Mouse (Mus musculus) monocyte, adult 2 months (primary cell): ENCODE data around the gene Chrm4.

ENCODE experiments used
- DNase-seq, 2 experiments: peaks; one replicate each; pipeline ENCODE4 v3.0.0; 2022; ENCODE audit warnings: low spot score in 2 of 2, low read depth in 1 of 2

Gene Chrm4

DNA sequence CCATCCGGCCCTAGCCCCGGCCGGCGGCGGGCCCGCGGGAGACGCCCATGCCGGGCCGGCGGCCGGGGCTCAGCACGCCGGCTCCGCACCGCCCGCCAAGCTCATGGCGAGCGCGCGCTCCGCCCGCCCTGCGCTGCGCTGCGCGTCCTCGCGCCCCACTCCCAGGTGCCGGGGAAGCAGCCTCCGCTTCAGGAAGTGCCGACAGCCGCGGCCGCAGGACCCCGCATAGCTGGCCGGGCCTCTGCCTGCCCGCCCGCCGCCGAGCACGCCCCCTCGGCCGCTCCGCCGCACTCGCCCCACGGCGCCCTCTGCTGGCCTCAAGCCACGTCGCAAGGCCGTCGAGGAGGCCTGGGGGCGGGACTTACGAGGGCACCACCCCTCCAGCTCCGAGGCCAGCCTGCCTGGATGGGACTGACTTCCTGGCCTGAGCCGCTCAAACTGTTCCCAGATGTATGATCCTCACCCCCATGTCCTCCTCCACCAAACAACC is 36.4 kb downstream of the Chrm4 start:
- DNase-seq = peak; percentile 93 to 97

DNA sequence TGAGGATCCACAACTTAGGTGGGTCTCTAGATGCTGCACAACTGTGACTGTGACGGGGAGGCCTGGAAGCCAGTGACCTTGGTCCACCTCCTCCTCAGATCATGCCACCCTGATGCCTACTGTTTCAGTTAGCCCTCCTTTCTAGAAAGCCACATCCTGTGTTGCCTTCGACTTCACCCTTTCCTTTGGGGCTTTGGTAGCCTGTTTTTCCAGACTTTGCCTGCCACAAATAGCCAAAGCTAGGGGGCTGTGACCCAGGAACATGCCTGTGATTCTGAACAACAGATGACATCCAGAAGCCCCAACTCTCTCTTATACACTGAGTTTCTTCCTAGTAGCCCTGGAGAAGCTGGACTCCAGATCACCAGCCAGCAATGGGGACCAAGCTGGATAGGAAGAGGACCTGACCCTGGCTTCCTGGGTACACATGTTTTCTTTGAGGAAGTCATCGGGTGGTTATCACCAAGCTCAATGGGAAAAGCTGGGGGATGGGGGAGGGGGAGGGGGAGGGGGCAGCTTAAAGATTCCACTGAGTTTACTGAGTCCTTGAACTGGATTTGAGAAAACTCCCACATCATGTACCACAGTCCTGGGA is 37.7 kb downstream of the Chrm4 start:
- DNase-seq = no peak

DNA sequence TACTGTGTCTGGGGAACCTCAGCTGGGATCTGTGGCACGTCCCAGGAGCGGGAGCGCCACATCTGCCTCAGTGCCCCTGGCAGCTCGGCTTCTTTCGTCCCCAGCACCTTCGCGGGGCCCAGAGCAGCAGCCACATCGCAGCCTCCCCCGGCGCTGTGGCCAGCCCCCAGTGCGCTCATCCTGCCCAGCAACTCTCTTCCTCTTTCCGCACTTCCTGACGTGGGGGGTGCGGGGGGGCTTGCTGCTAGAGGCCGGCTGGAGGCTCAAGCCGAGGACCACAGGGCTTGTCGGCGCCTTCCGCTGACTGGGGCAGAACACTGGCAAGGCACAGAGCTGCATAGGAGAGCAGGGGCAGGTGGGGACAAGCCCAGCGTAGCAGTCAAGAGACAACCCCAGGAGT is 38.4 kb downstream of the Chrm4 start:
- peak; percentile 52 to 72 for DNase-seq

DNA sequence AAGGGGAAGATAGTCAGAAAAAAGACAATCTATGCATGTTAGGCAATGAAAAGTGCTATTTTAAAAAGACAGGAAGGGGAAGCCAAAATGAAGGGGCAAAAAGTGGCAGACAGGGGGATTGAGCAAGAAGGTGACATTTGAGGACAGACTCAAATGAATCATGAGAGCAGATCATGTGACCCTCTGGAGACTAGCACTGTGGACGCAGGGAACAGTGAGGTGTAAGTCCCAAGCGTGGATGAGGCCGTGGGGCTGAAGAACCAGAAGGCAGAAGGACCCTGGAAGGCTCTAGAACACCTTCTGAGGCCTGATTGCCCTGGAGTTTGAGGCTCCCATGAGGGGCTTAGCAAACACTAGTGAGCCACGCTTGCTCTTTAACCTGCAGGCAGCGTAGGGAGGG is 39.3 kb downstream of the Chrm4 start:
- DNase-seq = peak in 1 of 2 experiments; percentile 43

DNA sequence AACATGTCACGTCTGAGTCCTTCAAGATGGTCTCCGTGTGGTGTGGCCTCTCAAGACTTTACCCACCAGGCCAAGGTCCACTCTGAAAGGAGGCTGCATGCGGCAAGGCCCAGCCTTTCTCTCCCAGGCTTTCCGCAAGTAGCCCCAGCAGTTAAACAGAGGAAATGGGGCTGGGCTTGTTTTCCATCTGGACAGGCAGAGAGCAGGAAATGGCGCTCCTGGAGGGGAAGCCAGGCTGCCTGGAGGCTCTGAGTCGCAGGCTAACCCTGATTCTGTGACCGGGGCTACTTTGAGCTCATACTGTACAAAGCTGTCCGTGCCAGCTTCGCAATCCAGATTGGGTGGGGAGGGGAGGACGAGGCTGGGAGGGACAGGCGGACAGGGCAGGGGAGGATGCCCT is 40.9 kb downstream of the Chrm4 start:
- DNase-seq = no peak

DNA sequence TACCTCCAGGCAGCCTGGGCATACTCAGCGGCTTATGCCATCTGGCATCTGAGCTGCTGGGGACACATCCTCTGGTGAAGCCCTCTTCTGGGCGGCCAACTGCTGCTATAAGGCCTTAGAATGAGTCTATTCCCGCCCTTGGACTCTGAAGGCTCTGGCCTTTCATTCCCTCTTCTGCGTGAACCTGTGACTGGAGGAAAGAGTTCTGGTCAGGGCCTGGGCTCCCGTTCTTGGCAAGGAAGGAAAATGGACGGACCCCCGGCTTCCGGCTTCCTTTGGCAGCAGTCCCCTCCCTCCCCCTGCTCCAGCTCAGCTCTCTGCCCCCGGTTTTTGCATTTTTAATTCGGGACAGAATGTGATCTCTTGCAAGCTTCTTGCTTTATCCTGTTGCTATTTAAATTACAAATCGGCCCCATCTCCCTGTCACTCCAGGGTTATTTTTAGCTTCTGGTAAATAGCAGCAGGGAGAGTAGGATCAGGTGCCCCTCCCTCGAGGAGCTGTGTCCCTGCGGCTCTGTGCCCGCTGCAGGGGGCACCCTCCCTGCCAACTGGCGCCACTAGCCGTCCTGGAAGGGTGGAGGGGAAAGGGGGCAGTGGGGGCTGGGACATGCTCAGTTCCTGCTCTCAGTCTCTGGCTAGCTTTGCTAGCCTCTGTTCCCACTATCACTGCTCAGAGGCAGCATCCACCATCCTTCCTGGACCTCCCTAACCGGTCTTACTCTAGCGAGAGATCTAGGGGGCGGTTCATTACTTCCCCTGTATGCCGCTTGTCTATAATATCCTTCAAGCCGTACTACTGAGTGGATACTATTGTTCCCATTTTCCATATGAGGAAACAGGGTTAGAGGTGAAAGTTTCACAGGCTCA is 44.4 kb downstream of the Chrm4 start:
- DNase-seq = no peak

DNA sequence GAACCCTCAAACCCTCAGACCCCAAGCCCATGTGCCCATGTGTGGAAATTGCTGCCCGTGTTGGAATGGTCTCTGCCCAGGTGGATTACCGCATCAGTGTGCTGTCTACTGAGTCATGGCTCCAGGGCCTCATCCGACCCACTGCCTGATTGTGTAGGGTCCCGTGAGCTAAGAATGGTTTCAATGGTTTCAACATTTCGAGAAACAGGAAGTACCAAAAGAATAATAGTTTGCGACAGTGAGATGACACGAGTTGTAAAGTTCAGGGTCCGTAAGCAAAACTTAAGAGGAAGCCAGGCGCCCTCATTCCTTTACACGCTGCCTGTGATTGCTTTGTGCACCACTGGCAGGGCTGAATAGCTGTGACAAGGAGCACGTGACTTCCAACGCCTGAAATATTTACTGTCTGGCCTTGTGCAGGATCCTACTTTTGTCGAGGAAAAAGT is 45.1 kb downstream of the Chrm4 start:
- peak; percentile 70 to 76 for DNase-seq

DNA sequence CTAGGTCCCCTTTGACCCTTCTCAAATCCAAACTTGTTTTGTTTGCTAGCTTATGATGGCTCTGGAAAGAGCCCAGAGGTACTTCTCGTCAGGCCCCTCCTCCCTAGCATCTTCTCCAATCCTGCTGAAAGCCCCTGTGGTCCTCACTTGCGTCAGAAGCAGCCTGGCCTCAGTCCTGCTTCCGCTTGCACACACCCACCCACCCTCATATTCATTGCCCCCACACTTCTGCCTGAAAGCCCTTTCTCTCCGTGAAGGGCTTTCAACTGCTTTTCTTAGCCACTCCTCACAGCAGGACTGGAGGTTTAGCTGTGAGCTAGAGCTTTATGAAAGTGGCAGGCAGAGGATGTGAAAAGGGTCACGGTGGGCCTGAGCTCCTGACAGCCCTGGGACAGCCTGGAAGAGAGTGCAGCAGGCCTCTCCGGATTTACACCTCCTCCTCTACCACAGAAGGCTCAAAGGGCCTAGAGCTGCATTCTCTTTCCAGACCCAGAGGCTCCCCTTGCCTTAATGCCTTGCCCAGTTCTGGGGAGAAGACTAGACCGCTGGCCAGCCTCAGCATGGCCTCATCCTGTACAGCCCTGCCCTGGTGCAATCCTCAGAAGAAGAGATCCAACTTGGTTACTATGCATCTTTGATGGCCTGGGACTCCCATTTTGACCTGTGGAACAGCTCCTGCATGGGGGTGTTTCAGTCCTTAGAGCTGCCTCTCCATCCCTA is 46.5 kb downstream of the Chrm4 start:
- no peak for DNase-seq

DNA sequence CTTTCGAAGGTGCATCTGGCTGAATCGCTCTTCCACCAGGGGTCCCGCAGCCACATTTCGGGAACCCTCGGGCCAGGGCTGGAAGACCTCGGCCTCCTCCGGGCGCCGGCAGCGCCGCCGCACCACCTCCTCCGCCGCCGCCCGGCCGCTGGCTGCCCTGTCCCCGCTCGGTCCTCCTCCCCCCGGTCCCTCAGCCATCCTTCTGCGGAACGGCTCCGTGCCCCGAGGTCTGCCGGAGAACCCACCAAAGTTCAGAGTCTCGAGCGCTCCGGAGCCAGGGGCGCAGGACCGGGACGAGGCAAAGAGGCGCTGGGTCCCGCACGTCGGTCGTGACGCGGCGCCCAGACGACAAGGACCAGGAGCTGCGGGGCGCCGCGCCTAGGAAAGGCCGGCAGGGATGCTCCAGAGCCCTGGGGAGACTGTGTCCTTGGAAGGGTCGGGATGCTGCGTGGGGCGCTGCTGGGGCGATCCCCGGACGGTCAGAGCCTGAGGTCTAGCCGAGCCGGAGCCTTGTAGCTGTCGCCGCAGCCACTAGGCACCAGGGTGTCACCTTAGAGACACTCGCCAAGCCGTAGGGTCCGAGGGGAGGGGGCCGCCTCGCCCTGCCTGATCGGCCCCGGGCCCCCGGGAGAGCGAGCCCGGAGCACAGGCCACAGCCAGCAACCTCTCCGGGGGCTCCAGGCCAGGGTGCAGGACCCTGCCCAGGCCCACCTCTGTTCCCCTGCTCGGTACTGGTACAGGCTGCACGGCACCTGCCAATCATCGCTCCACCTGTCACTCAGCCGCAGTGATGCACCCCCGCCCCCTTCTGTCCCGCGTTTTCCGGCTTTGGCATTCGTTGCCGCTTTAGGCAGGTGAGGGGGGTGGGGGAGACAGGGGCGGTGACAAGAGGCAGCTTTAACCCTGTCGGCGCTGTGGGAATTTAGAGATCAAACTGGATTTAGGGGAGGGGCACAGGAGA is 48.8 kb downstream of the Chrm4 start, which contains the start of gene Dgkz:
Dgkz (minus strand) TSS at position 284 of the 961 bp plus-strand sequence.
- DNase-seq = no peak

DNA sequence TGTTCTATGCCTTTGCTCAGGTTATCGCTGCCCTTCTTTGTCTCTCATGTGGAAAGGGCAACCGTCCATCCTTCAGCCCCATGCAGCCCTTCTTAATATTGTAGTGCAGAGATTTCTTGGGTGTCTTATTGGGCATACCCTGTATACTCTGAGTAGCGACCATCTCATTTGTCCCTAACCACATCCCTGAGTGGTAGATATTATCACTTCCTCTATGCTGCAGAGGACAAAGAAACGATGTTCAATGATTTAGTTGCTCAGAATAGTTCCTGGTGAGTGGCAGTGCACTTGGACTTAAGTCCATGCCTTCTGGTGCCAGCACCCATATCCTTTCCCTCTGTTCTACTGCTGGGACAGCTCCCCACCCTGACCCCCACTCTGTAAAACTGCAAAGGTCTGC is 50.9 kb downstream of the Chrm4 start:
- DNase-seq = no peak
